Mouse (Mus musculus) CH12.LX (cell line): ENCODE data around the gene Prr19.

Experiments used
- IRF4 ChIP-seq: IDR thresholded peaks from 2 replicates; pipeline ENCODE4 v1.6.1; 2014; ENCODE audit warnings: low read depth, mild to moderate bottlenecking, inconsistent platforms, low read length, improper control_type of control experiment
- NRF1 ChIP-seq: IDR thresholded peaks from 2 replicates; pipeline ENCODE4 v1.6.1; 2014; ENCODE audit warnings: low read depth, mild to moderate bottlenecking, inconsistent platforms, low read length, improper control_type of control experiment, moderate library complexity
- POLR2A ChIP-seq: IDR thresholded peaks from 2 replicates; pipeline ENCODE4 v1.6.1; 2011; ENCODE audit warnings: low read depth, mild to moderate bottlenecking, improper control_type of control experiment, low read length

- TF ChIP-seq NRF1 (no peak), POLR2A (no peak), IRF4 (no peak)
Measured at GRCm38 (mm10) chr7:25273259-25274241, 27.7 kb upstream of the Prr19 start.
